ENCODE assay signal across 9 mouse cellular contexts in the genomic region with DNA sequence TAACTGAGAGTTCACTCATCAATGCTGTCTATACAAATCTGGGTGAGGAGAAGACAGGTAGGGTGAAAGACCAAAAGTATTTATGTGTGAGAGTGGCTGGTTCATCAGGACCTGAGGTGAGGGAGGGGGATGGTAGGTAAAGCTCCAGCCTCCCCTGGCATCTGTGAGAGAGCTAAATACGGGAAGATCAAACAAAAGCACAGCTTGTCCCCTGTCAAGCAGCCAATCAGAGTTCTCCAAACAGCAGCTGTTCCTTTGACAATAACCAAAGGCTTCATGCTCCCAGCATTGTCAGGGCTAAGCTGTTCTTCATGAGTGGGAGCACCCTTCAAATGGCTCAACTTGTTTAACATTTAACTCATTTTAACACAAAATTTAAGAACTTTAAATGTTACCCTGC.
DNase-seq lines count a peak whose midpoint lies in the region; ATAC-seq and TF ChIP-seq lines count a peak whose summit lies in the region.
"Had no signal": no experiment of that assay in that cellular context is flagged by ENCODE, and none has a peak within 500 bp of the region (broad histone marks: within the 10 kb centered on the region; RNA-seq: fewer than 3 reads in every experiment).

No protein-coding gene starts in this region.

- H3K27ac ChIP-seq in neural tube, embryonic 11.5 days (ENCODE audit: low read depth, low read length): no peak overlapping the region
- no peak overlapping the region for H3K27ac ChIP-seq in neural tube, embryonic 15.5 days (replicated peaks)
- H3K27ac ChIP-seq in stomach, postnatal 0 days (replicated peaks): no peak overlapping the region
- H3K27ac ChIP-seq: kidney, embryonic 15.5 days; limb, embryonic 15.5 days had no signal

- 0% methylated on average over 1 of the region's 1 CpGs for WGBS in neural tube, embryonic 11.5 days
- 0% methylated on average over 1 of the region's 1 CpGs for WGBS in neural tube, embryonic 15.5 days
- WGBS in stomach, postnatal 0 days: 12% methylated on average over 1 of the region's 1 CpGs

- H3K27me3 ChIP-seq in neural tube, embryonic 11.5 days (ENCODE audit: control insufficient read depth, insufficient read depth, low read length): no peaks in the 10 kb centered on the region
- H3K27me3 ChIP-seq in neural tube, embryonic 15.5 days (replicated peaks): no peaks in the 10 kb centered on the region
- H3K27me3 ChIP-seq in stomach, postnatal 0 days (ENCODE audit: control insufficient read depth, insufficient read depth, low read length): no peaks in the 10 kb centered on the region
- H3K27me3 ChIP-seq: kidney, embryonic 15.5 days; limb, embryonic 15.5 days had no signal

- no peak for ATAC-seq in neural tube, embryonic 11.5 days (ENCODE audit: insufficient read depth, low FRiP score, low TSS enrichment)
- no peak for ATAC-seq in neural tube, embryonic 15.5 days (ENCODE audit: low FRiP score)
- ATAC-seq in stomach, postnatal 0 days (ENCODE audit: low FRiP score, low TSS enrichment): no peak

- no peak for TF ChIP-seq CTCF in stomach, postnatal 0 days (IDR thresholded peaks at IDR 0.05; ENCODE audit: low read depth)

- no peak for TF ChIP-seq EP300 in stomach, postnatal 0 days (optimal IDR thresholded peaks at IDR 0.05)

- no peaks in the 10 kb centered on the region for H3K4me1 ChIP-seq in neural tube, embryonic 11.5 days (ENCODE audit: control insufficient read depth, insufficient read depth, low read length)
- peaks cover 4% of the 10 kb centered on the region for H3K4me1 ChIP-seq in neural tube, embryonic 15.5 days
- H3K4me1 ChIP-seq in stomach, postnatal 0 days (replicated peaks; ENCODE audit: control insufficient read depth, insufficient read depth): no peaks in the 10 kb centered on the region
- H3K4me1 ChIP-seq: limb, embryonic 15.5 days had no signal

- peak; percentile 16 for DNase-seq in neural tube, embryonic 11.5 days (ENCODE audit: low spot score)
- DNase-seq in cerebellum, postnatal 14 days: peak; percentile 40 to 41
- peak; percentile 77 for DNase-seq in layer of hippocampus, adult 11-12 months (ENCODE audit: low spot score)
- DNase-seq in skeletal muscle tissue, adult 2 months (ENCODE audit: low read depth, low spot score): peak; percentile 9
- DNase-seq in stomach, postnatal 0 days (ENCODE audit: low spot score): no peak
- DNase-seq in heart, postnatal 4 days: no peak

- no peak overlapping the region for H3K4me3 ChIP-seq in neural tube, embryonic 11.5 days (ENCODE audit: low read depth, low read length)
- no peak overlapping the region for H3K4me3 ChIP-seq in neural tube, embryonic 15.5 days (replicated peaks)
- H3K4me3 ChIP-seq in stomach, postnatal 0 days (ENCODE audit: low read depth, low read length): no peak overlapping the region
- H3K4me3 ChIP-seq: kidney, embryonic 15.5 days; limb, embryonic 15.5 days had no signal

- no peaks in the 10 kb centered on the region for H3K36me3 ChIP-seq in neural tube, embryonic 11.5 days (ENCODE audit: control insufficient read depth, insufficient read depth, low read length)
- H3K36me3 ChIP-seq in neural tube, embryonic 15.5 days: no peaks in the 10 kb centered on the region
- no peaks in the 10 kb centered on the region for H3K36me3 ChIP-seq in stomach, postnatal 0 days (ENCODE audit: control insufficient read depth, insufficient read depth, low read length)
- H3K36me3 ChIP-seq: kidney, embryonic 15.5 days; limb, embryonic 15.5 days had no signal

- H3K4me2 ChIP-seq in neural tube, embryonic 11.5 days (ENCODE audit: low read depth): no peak overlapping the region
- no peak overlapping the region for H3K4me2 ChIP-seq in neural tube, embryonic 15.5 days
- no peak overlapping the region for H3K4me2 ChIP-seq in stomach, postnatal 0 days (replicated peaks; ENCODE audit: low read depth)
- H3K4me2 ChIP-seq: kidney, embryonic 15.5 days; limb, embryonic 15.5 days had no signal

- no peaks in the 10 kb centered on the region for H3K9me3 ChIP-seq in neural tube, embryonic 11.5 days (ENCODE audit: control insufficient read depth, low read length)
- no peaks in the 10 kb centered on the region for H3K9me3 ChIP-seq in neural tube, embryonic 15.5 days (replicated peaks)
- H3K9me3 ChIP-seq in stomach, postnatal 0 days (ENCODE audit: control insufficient read depth, low read length): no peaks in the 10 kb centered on the region
- H3K9me3 ChIP-seq: kidney, embryonic 15.5 days; limb, embryonic 15.5 days had no signal

- no peak overlapping the region for H3K9ac ChIP-seq in neural tube, embryonic 11.5 days (ENCODE audit: low read length)
- H3K9ac ChIP-seq in neural tube, embryonic 15.5 days (replicated peaks): no peak overlapping the region
- H3K9ac ChIP-seq in stomach, postnatal 0 days (ENCODE audit: low read length): no peak overlapping the region
- H3K9ac ChIP-seq: kidney, embryonic 15.5 days; limb, embryonic 15.5 days had no signal

Comparison
In these comparisons a context has a peak if more than half of its experiments do, and no peak if none do; other contexts are left out.
1. DNase-seq: peak in neural tube, embryonic 11.5 days (single experiment), cerebellum, postnatal 14 days (2 of 2), layer of hippocampus, adult 11-12 months (single experiment) and skeletal muscle tissue, adult 2 months (single experiment); none in stomach, postnatal 0 days (single experiment) and heart, postnatal 4 days (single experiment).